In the genomic region with DNA sequence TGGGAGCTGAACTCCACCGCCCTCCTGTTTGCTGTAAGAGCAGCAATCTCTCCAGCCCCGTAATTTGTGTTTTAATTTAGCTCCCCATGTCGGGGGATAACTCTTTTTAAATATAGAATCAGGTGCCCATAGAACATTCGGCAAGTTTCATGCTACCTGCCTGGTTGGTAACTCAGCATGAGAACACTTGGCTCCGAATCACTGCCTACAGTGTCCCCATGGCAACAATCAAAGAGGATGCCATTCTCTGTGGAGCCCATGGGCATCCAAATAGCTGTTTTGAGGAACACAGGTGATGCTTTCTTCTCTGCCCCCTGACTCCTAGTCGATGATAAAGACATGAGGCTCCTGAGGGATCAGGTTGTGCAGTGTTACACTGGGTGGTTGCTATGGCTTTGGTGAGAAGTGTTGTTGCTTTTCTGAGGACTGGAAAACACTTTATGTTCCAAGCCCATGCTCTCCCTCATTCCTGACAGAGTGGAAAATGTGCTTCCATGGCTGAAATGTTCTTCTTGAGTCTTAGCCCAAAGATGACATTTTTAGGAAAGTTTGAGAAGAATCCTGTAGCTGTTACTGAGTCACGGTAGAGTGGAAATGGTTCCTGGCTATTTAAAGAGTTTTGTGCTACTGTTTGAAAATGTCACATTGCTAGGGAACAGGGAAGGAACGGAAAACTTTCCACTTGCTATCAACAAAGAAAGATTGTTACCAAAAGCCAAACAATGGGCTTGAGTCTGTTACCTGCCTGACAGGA, we compare ENCODE assay signal across 26 mouse cellular contexts. TPM values are rescaled to one million over a fixed set of nuclear protein-coding genes. Genes with fewer than 3 reads are reported as not detected.
A peak's percentile ranks its signal among the peaks of the same experiment; 100 is the strongest.
DNase-seq lines count a peak whose midpoint lies in the region; ATAC-seq and TF ChIP-seq lines count a peak whose summit lies in the region.
"Had no signal": no experiment of that assay in that cellular context is flagged by ENCODE, and none has a peak within 500 bp of the region (broad histone marks: within the 10 kb centered on the region; RNA-seq: fewer than 3 reads in every experiment).

No protein-coding gene starts in this region.

- ATAC-seq in forebrain, postnatal 0 days = 0 out of 2 replicates have a peak, but pooled peaks have one; percentile 23
- no peak for ATAC-seq in forebrain, embryonic 12.5 days (ENCODE audit: low FRiP score)
- ATAC-seq: forebrain, embryonic 16.5 days; liver, postnatal 0 days; lung, postnatal 0 days had no signal

- TF ChIP-seq EP300 in heart, adult 2 months (IDR thresholded peaks at IDR 0.05; ENCODE audit: insufficient read depth, low read depth, low read length) = no peak

- 73% methylated on average over 8 of the region's 8 CpGs for WGBS in forebrain, postnatal 0 days
- WGBS in forebrain, embryonic 12.5 days = 84% methylated on average over 8 of the region's 8 CpGs
- 46% methylated on average over 8 of the region's 8 CpGs for WGBS in heart, adult 2 months
- WGBS in heart, embryonic 10.5 days = 71% methylated on average over 8 of the region's 8 CpGs

- no peak overlapping the region for H3K27ac ChIP-seq in forebrain, postnatal 0 days (ENCODE audit: low read depth, low read length)
- H3K27ac ChIP-seq in forebrain, embryonic 12.5 days = no peak overlapping the region
- peak overlapping the region; percentile 65 for H3K27ac ChIP-seq in heart, adult 2 months
- H3K27ac ChIP-seq in heart, embryonic 10.5 days = no peak overlapping the region
- H3K27ac ChIP-seq in layer of hippocampus, adult 2 months = peak overlapping the region; percentile 28; the same call in 1 of the 2 replicates
- peak overlapping the region; percentile 87 for H3K27ac ChIP-seq in cortical plate, adult 2 months (ENCODE audit: insufficient read depth, low read length)
- H3K27ac ChIP-seq: embryonic facial prominence, embryonic 10.5 days; hindbrain, embryonic 13.5 days; limb, embryonic 12.5 days; stomach, embryonic 15.5 days had no signal

- no peaks in the 10 kb centered on the region for H3K36me3 ChIP-seq in forebrain, postnatal 0 days (ENCODE audit: insufficient read depth)
- no peaks in the 10 kb centered on the region for H3K36me3 ChIP-seq in forebrain, embryonic 12.5 days (replicated peaks)
- peaks cover 21% of the 10 kb centered on the region for H3K36me3 ChIP-seq in heart, adult 2 months (ENCODE audit: control insufficient read depth, insufficient read depth, low read length)
- peaks cover 6% of the 10 kb centered on the region; the same call in 1 of the 2 replicates for H3K36me3 ChIP-seq in heart, embryonic 10.5 days
- H3K36me3 ChIP-seq: embryonic facial prominence, embryonic 10.5 days; hindbrain, embryonic 13.5 days; limb, embryonic 12.5 days; stomach, embryonic 15.5 days had no signal

- no peaks in the 10 kb centered on the region for H3K4me1 ChIP-seq in forebrain, postnatal 0 days (ENCODE audit: insufficient read depth)
- H3K4me1 ChIP-seq in forebrain, embryonic 12.5 days = no peaks in the 10 kb centered on the region
- peaks cover 3% of the 10 kb centered on the region; the same call in 1 of the 2 replicates for H3K4me1 ChIP-seq in heart, adult 2 months (ENCODE audit: control insufficient read depth, insufficient read depth, low read length)
- H3K4me1 ChIP-seq in heart, embryonic 10.5 days = peaks cover 33% of the 10 kb centered on the region; the same call in 1 of the 2 replicates
- H3K4me1 ChIP-seq in cortical plate, adult 2 months (ENCODE audit: control insufficient read depth, insufficient read depth, low read length) = peaks cover 13% of the 10 kb centered on the region
- H3K4me1 ChIP-seq: embryonic facial prominence, embryonic 10.5 days; hindbrain, embryonic 13.5 days; limb, embryonic 12.5 days; stomach, embryonic 15.5 days had no signal

- H3K27me3 ChIP-seq in forebrain, postnatal 0 days (ENCODE audit: insufficient read depth, low read length) = no peaks in the 10 kb centered on the region
- no peaks in the 10 kb centered on the region for H3K27me3 ChIP-seq in forebrain, embryonic 12.5 days
- no peaks in the 10 kb centered on the region for H3K27me3 ChIP-seq in heart, adult 2 months (ENCODE audit: control insufficient read depth, insufficient read depth, low read length)
- no peaks in the 10 kb centered on the region for H3K27me3 ChIP-seq in heart, embryonic 10.5 days (ENCODE audit: insufficient read depth, poor library complexity, severe bottlenecking)
- H3K27me3 ChIP-seq: hindbrain, embryonic 13.5 days; limb, embryonic 12.5 days; stomach, embryonic 15.5 days had no signal

- H3K4me3 ChIP-seq in forebrain, postnatal 0 days (ENCODE audit: low read depth, low read length) = no peak overlapping the region
- H3K4me3 ChIP-seq in forebrain, embryonic 12.5 days (replicated peaks) = no peak overlapping the region
- H3K4me3 ChIP-seq in heart, adult 2 months = no peak overlapping the region
- H3K4me3 ChIP-seq in heart, embryonic 10.5 days = no peak overlapping the region
- no peak overlapping the region for H3K4me3 ChIP-seq in layer of hippocampus, adult 2 months
- no peak overlapping the region for H3K4me3 ChIP-seq in cortical plate, adult 2 months (ENCODE audit: insufficient read depth, low read length)
- H3K4me3 ChIP-seq: embryonic facial prominence, embryonic 10.5 days; hindbrain, embryonic 13.5 days; limb, embryonic 12.5 days; stomach, embryonic 15.5 days had no signal

- no peaks in the 10 kb centered on the region for H3K79me2 ChIP-seq in heart, adult 2 months (replicated peaks; ENCODE audit: control insufficient read depth, insufficient read depth, low read length)

- no peak overlapping the region for H3K4me2 ChIP-seq in forebrain, postnatal 0 days (ENCODE audit: low read depth)
- H3K4me2 ChIP-seq in forebrain, embryonic 12.5 days = no peak overlapping the region
- H3K4me2 ChIP-seq: hindbrain, embryonic 13.5 days; limb, embryonic 12.5 days; liver, embryonic 11.5 days; midbrain, embryonic 11.5 days; stomach, embryonic 15.5 days had no signal

- DNase-seq in forebrain, postnatal 0 days = no peak
- DNase-seq in heart, adult 2 months = no peak
- no peak for DNase-seq in heart, embryonic 10.5 days (ENCODE audit: low spot score)
- no peak for DNase-seq in layer of hippocampus, adult 2 months (ENCODE audit: low spot score in 2 of 2)
- DNase-seq in layer of hippocampus, adult 18-20 months (ENCODE audit: low spot score in 2 of 2) = no peak
- DNase-seq: adrenal gland, postnatal 10 days; cerebellum, adult 9-10 months; gastrocnemius, postnatal 36 days; heart, postnatal 36 days; kidney, adult 18-20 months; kidney, postnatal 4 days; liver, postnatal 0 days; thymus, adult 18-20 months; thymus, postnatal 36 days had no signal

- H3K9ac ChIP-seq in forebrain, postnatal 0 days = no peak overlapping the region
- no peak overlapping the region for H3K9ac ChIP-seq in forebrain, embryonic 12.5 days
- no peak overlapping the region for H3K9ac ChIP-seq in heart, adult 2 months (ENCODE audit: low read depth, low read length)
- H3K9ac ChIP-seq: hindbrain, embryonic 13.5 days; limb, embryonic 12.5 days; liver, postnatal 0 days; stomach, embryonic 15.5 days had no signal

- no peak for TF ChIP-seq CTCF in forebrain, postnatal 0 days (IDR thresholded peaks at IDR 0.05; ENCODE audit: low read depth)
- no peak for TF ChIP-seq CTCF in heart, adult 2 months (IDR thresholded peaks at IDR 0.05)
- TF ChIP-seq CTCF in layer of hippocampus, adult 2 months (conservative IDR thresholded peaks at IDR 0.05) = no peak
- no peak for TF ChIP-seq CTCF in cortical plate, adult 2 months (IDR thresholded peaks at IDR 0.05; ENCODE audit: extremely low read depth, insufficient read depth, low read length)

- intact Hi-C loops in heart, adult 2 months (cut with DNase I) = no loop called here

- TF ChIP-seq POLR2A in heart, adult 2 months (IDR thresholded peaks at IDR 0.05; ENCODE audit: insufficient read depth, low read depth, low read length) = no peak
- no peak for TF ChIP-seq POLR2A in cortical plate, adult 2 months (IDR thresholded peaks at IDR 0.05; ENCODE audit: extremely low read depth, insufficient read depth, low read length)

- no peaks in the 10 kb centered on the region for H3K9me3 ChIP-seq in forebrain, postnatal 0 days (ENCODE audit: low read length)
- no peaks in the 10 kb centered on the region for H3K9me3 ChIP-seq in forebrain, embryonic 12.5 days
- H3K9me3 ChIP-seq in heart, embryonic 10.5 days = no peaks in the 10 kb centered on the region
- H3K9me3 ChIP-seq: embryonic facial prominence, embryonic 10.5 days; hindbrain, embryonic 13.5 days; limb, embryonic 12.5 days; stomach, embryonic 15.5 days had no signal

RNA-seq across cellular contexts. Expression of gene Myocd, which starts 23.3 kb away (rescaled TPM):
- total RNA-seq in forebrain, postnatal 0 days (2014; rRNA removed) = 0.08 and 0.38 TPM in 2 replicates
- polyA plus RNA-seq in forebrain, postnatal 0 days (2015; fragmentation: Nextera tagmentation; extraction: Ambion mirVana) = 0.07 and 0.08 TPM in 2 replicates
- 0.31 and 0.56 TPM in 2 replicates for polyA plus RNA-seq in forebrain, embryonic 12.5 days (2016; fragmentation: Nextera tagmentation; extraction: Ambion mirVana)
- total RNA-seq in heart, adult 2 months (2021) = 10 to 100 TPM; 82.5 to 87.1 TPM
- 30.6 and 37.7 TPM in 2 replicates for polyA plus RNA-seq in heart, adult 2 months (2012; rRNA removed)
- polyA plus RNA-seq in heart, embryonic 10.5 days (2016; fragmentation: Nextera tagmentation; extraction: Ambion mirVana) = 53.2 and 73.8 TPM in 2 replicates
- under 1 TPM; 0.39 to 0.97 TPM for total RNA-seq in layer of hippocampus, adult 2 months (2021)
- under 1 TPM; 0.20 to 0.28 TPM for total RNA-seq in layer of hippocampus, adult 18-20 months (2021)
- polyA plus RNA-seq in cortical plate, adult 2 months (2012; rRNA removed) = 0.13 and 0.15 TPM in 2 replicates
- total RNA-seq: common myeloid progenitor, adult 5-6 weeks; megakaryocyte progenitor cell, adult 5-6 weeks had no signal

Comparison
In these comparisons a context has a peak if more than half of its experiments do, and no peak if none do; other contexts are left out.
1. H3K27ac ChIP-seq: peak in heart, adult 2 months (single experiment), layer of hippocampus, adult 2 months (single experiment) and cortical plate, adult 2 months (single experiment); none in forebrain, postnatal 0 days (single experiment), forebrain, embryonic 12.5 days (single experiment) and heart, embryonic 10.5 days (single experiment).
2. RNA of gene Myocd, which starts 23.3 kb away (polyA plus RNA-seq): 53.2 to 73.8 TPM in heart, embryonic 10.5 days and 30.6 to 37.7 TPM in heart, adult 2 months; 0.31 to 0.56 TPM in forebrain, embryonic 12.5 days, 0.13 to 0.15 TPM in cortical plate, adult 2 months and 0.07 to 0.08 TPM in forebrain, postnatal 0 days; every median in the first group is over 10 times any median in the second.